Mouse (Mus musculus) T-helper 1 cell (primary cell): Measurements from ENCODE around the gene Tnnt2.

Source experiments
- in situ Hi-C: fragments of 300-600 bp; cut with MboI, MseI; formaldehyde crosslinking; loops from one replicate; pipeline ENCODE4 v1.15.1; 2025; ENCODE audit warnings: high pct_unique_total_duplicates

Tnnt2 gene

GRCm38 (mm10) chr1:135835716-135836483 is at the start of gene Tnnt2:
TSS of gene Tnnt2 (plus strand) at chr1:135836354.
- in situ Hi-C loops: no loop called here

GRCm38 (mm10) chr1:135787799-135788198 is 48.4 kb upstream of the Tnnt2 start:
- in situ Hi-C loops: loop anchor here (5.0 kb wide), 1 partner anchor 35 kb away; no protein-coding TSS in a partner anchor

GRCm38 (mm10) chr1:135788708-135789107 is 47.4 kb upstream of the Tnnt2 start:
- in situ Hi-C loops: loop anchor here (5.0 kb wide), 1 partner anchor 36 kb away; no protein-coding TSS in a partner anchor

- in situ Hi-C loops: loop anchor here (5.0 kb wide), 1 partner anchor 38 kb away; no protein-coding TSS in a partner anchor
These were observed 46.3 kb upstream of the Tnnt2 start for GRCm38 (mm10) chr1:135789815-135790214.

GRCm38 (mm10) chr1:135792143-135792939 is 43.8 kb upstream of the Tnnt2 start:
- in situ Hi-C loops: no loop called here

- in situ Hi-C loops: no loop called here
These were observed 42.6 kb upstream of the Tnnt2 start for GRCm38 (mm10) chr1:135793370-135794215.

- in situ Hi-C loops: no loop called here
These were observed 41.7 kb upstream of the Tnnt2 start for GRCm38 (mm10) chr1:135794216-135795134.

GRCm38 (mm10) chr1:135798492-135798891 is 37.7 kb upstream of the Tnnt2 start:
- in situ Hi-C loops: no loop called here

GRCm38 (mm10) chr1:135799109-135799627 is 37.0 kb upstream of the Tnnt2 start:
- in situ Hi-C loops: no loop called here

GRCm38 (mm10) chr1:135800192-135800950 is 35.8 kb upstream of the Tnnt2 start:
- in situ Hi-C loops: no loop called here

GRCm38 (mm10) chr1:135807546-135807945 is 28.6 kb upstream of the Tnnt2 start:
- in situ Hi-C loops: no loop called here

- in situ Hi-C loops: no loop called here
These were observed 26.0 kb upstream of the Tnnt2 start for GRCm38 (mm10) chr1:135810180-135810579.

- in situ Hi-C loops: no loop called here
These were observed 25.0 kb upstream of the Tnnt2 start for GRCm38 (mm10) chr1:135811016-135811646.

GRCm38 (mm10) chr1:135812205-135812604 is 23.9 kb upstream of the Tnnt2 start:
- in situ Hi-C loops: no loop called here

- in situ Hi-C loops: no loop called here
These were observed 23.5 kb upstream of the Tnnt2 start for GRCm38 (mm10) chr1:135812618-135813017.

- in situ Hi-C loops: no loop called here
These were observed 23.1 kb upstream of the Tnnt2 start for GRCm38 (mm10) chr1:135813071-135813470.

- in situ Hi-C loops: no loop called here
These were observed 22.3 kb upstream of the Tnnt2 start for GRCm38 (mm10) chr1:135813687-135814395.

GRCm38 (mm10) chr1:135814531-135814930 is 21.6 kb upstream of the Tnnt2 start:
- in situ Hi-C loops: no loop called here
